ENCODE assay signal across 13 mouse cellular contexts in the genomic region with DNA sequence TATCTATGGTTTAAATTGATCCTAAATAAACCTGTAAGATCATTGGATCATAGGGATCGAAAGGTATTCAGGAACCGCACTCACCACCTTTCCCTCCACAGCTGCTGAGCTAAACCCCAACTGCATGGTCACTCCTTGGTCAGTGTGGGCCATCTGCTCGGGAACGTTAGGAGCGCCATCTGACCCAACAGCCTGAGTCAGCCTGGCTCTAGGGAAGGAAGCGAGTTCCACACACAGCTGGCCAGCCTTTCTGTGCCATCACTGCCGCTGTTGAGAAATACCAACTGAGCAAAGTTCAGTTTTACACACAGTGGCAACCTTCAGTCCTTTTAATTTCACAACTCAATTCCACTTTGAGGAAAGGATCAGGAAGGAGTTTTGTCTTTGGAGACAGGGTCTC. TPM values are rescaled to one million over a fixed set of nuclear protein-coding genes. Genes with fewer than 3 reads are reported as not detected.
DNase-seq lines count a peak whose midpoint lies in the region; ATAC-seq lines count a peak whose summit lies in the region.
"Had no signal": no experiment of that assay in that cellular context is flagged by ENCODE, and none has a peak within 500 bp of the region (broad histone marks: within the 10 kb centered on the region; RNA-seq: fewer than 3 reads in every experiment).

No protein-coding gene starts in this region.

- DNase-seq in adrenal gland, adult 8-10 months = peak; percentile 39
- DNase-seq in adrenal gland, postnatal 4 days (ENCODE audit: low spot score in 2 of 2) = no peak
- DNase-seq in 3134 (ENCODE audit: extremely low read depth, insufficient read length, low spot score) = peak; percentile 53
- DNase-seq in lung, postnatal 25 days (ENCODE audit: low spot score) = peak; percentile 35
- DNase-seq in frontal cortex, postnatal 14 days (ENCODE audit: low spot score in 2 of 2) = no peak
- DNase-seq in left cerebral cortex, adult 18-20 months (ENCODE audit: low spot score in 2 of 2) = no peak
- DNase-seq in gastrocnemius, postnatal 14 days = no peak
- DNase-seq: cerebellum, adult 18-20 months; gastrocnemius, postnatal 10 days; layer of hippocampus, adult 9-11 months; thymus, adult 18-20 months had no signal

- peak; percentile 90 for ATAC-seq in granulocyte monocyte progenitor cell, adult 5-6 weeks (replicated peaks; ENCODE audit: poor library complexity, severe bottlenecking)
- ATAC-seq: hindbrain, embryonic 16.5 days had no signal

- intact Hi-C loops in gastrocnemius, postnatal 14 days (cut with DNase I; ENCODE audit: low total_unique reads) = no loop called here

RNA-seq across cellular contexts. Expression of gene B3gnt2, which starts 31.1 kb away (rescaled TPM):
- 100 to 1,000 TPM in 1 of 4 experiments, 10 to 100 TPM in 3; 55.0 to 101 (median 68.4) TPM for total RNA-seq in adrenal gland, adult 8-10 months (2022)
- total RNA-seq in adrenal gland, postnatal 4 days (2021) = 10 to 100 TPM; 52.7 to 60.0 TPM
- 8.6 and 12.3 TPM in 2 replicates for total RNA-seq in granulocyte monocyte progenitor cell, adult 5-6 weeks (2014; fragmentation: Nextera tagmentation)
- total RNA-seq in granulocyte monocyte progenitor cell, adult 5-6 weeks (2017) = 10.6 and 41.3 TPM in 2 replicates
- total RNA-seq in left cerebral cortex, adult 18-20 months (2021) = 10 to 100 TPM; 13.5 to 19.3 TPM
- 1 to 10 TPM; 4.4 to 5.7 TPM for total RNA-seq in gastrocnemius, postnatal 14 days (2021)

Comparison
In these comparisons a context has a peak if more than half of its experiments do, and no peak if none do; other contexts are left out.
1. DNase-seq: peak in adrenal gland, adult 8-10 months (single experiment), 3134 (single experiment) and lung, postnatal 25 days (single experiment); none in adrenal gland, postnatal 4 days (0 of 2), frontal cortex, postnatal 14 days (0 of 2), left cerebral cortex, adult 18-20 months (0 of 2) and gastrocnemius, postnatal 14 days (single experiment).